Mouse (Mus musculus) testis, adult 2 months (tissue): ENCODE measurements at regions not wholly inside any gene's neighbourhood (a gene's known extent, or its start where the extent isn't known, plus 50 kb on each side); places are given as distances from the start of the nearest gene placed in this dataset.

Experiments
- CTCF ChIP-seq: fragments of 200-500 bp; IDR thresholded peaks from 2 replicates; pipeline ENCODE4 v1.5.1; 2012; ENCODE audit warnings: low read depth, mild to moderate bottlenecking, inconsistent platforms, low read length, moderate library complexity; ENCODE audit not compliant: control insufficient read depth, insufficient read depth, insufficient replicate concordance
- POLR2A ChIP-seq: fragments of 200-500 bp; IDR thresholded peaks from 2 replicates; pipeline ENCODE4 v1.6.1; 2012; ENCODE audit warnings: low read depth, mild to moderate bottlenecking, inconsistent platforms, low read length, moderate library complexity; ENCODE audit not compliant: control insufficient read depth

DNA sequence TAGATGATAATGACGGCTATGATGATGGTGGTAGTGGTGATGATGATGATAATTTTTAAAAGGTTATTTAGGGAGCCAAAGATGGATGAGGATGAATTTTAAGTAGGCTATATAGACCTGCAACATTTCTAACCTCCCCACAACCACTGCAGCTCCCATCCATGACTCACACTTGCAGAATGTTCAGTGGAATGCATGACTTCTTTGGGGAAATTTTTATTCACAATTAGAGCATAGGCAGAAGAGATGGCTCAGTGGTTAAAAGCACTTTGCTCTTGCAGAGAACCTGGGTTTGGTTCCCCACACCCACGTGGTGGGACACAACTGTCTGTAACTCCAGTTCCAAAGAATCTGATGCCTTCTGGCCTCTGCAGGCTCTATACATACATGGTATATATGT is 329.5 kb downstream of the Pdcd6ip start:
- TF ChIP-seq CTCF (no peak), POLR2A (no peak)
